Mouse (Mus musculus) kidney, adult 18-20 months (tissue): ENCODE data around the gene Rad51b.

Experiments used
- DNase-seq: peaks from one replicate; pipeline ENCODE4 v3.0.0; 2021

Gene Rad51b

DNA sequence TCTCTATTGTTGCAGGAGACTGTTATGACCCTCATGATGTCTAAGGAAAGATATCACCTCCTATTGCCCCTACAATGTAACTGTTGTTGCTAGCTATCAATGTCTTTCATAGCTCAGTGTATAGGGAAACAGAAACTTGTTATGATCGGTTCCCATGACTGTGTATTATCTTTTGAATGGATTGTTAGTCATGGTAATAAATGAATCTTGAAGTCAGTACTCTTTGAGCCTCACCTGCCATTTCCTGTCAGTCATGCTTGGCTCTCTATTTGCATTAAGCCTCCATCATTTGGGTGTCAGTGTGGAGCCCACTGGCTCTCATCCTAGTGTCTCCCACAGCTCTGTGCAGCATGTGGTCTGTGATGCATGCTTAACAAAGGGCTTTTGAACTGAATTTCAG, 326.2 kb downstream of the Rad51b start:
- no peak for DNase-seq

DNA sequence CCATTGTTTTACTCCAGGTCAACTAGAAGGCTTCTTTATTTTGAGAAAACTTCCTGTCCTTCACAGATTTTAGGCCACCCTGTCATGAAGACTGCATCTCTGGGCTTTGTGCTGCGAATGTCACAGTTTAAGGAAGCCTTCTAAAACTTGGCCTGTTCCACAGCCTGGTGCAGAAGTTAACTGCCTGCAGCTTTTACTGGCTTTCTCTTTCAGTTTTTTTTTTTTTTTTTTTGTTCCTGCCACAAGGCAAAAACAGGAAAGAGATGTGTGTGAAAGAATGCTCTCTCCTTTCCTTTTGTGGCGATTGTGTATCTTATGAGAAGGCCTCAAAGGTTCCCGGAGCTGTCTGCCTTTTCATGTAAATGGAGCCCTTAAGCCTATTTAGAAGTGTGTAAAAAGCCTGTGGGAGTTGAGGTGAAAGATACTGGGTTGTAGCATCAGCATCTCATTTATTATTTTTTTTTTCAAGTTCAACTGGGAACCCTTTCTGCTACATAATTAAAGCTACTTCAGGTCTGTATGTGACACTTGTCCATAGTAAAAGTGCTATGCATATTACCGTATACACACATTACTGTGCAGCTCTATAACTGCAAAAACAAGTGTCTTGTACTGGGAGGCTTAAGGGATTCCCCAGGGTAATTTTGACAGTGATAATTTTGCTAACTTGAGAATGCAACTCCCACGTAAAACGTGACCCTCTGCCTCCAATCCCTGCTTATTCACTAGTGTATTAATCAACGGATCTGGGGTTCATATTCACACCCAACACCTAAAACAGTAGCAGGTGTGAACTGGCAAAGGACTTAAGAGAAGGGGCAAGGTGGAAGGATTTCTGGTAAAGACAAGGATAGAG, 328.8 kb downstream of the Rad51b start:
- DNase-seq = no peak

DNA sequence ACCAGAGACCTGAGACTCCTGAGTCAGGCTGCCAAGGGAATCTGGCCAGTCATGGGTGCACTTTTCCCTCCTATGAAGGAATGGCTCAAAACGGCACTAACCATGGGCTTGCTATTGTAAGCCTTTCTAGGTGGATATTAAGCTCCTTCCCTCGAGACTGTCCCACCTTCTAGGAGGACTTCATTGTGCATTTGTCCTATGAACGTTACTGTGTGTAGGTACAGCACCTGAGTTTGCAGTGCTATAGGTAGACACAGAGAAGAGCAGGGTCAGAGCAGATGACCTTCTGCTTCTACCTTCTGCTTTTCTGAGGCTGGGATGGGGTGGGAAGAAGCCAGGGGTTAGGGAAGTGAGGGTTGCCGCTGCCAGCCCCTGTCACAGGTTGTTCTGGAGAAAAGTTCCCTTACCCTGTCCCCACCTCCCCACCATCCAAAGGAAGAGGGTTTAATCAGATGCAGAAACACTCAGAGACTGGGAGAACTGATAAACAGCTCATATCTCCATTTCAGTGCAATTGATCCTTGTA, 329.5 kb downstream of the Rad51b start:
- no peak for DNase-seq

DNA sequence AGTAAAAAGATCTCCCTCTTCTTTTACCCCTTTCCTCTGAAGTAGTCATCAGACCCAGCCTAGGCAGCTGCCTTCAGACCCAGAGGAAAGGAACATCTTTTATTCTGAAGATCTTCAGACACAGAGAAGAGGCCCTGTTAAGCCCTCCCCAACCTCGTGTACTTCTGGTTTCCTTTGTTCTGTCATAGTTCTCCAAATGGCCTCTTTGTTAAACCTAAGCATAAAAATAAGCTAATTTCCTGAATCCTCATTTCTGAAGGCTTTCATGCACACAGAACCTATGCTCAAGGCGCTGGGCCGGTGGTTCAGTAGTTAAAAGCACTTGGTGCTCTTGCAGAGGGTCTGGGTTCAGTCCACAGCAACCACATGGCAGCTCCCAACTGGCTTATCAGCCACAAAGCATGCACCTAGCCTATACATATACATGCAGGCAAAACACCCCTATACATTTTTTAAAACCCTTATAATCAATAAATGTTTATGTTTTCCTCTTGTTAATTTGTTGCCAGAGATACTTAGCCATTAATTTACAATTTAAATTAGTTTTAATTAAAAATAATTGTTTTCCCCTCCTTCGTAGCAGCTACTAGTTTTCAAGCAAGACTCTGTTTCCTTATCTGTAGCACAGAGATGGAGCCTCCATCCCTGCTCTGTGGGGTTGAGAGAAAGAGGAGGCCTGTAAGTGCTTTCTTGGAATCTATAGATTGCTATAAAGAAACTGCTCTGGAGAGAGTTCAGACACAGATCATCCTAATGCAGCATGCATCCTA, 330.5 kb downstream of the Rad51b start:
- DNase-seq = no peak

DNA sequence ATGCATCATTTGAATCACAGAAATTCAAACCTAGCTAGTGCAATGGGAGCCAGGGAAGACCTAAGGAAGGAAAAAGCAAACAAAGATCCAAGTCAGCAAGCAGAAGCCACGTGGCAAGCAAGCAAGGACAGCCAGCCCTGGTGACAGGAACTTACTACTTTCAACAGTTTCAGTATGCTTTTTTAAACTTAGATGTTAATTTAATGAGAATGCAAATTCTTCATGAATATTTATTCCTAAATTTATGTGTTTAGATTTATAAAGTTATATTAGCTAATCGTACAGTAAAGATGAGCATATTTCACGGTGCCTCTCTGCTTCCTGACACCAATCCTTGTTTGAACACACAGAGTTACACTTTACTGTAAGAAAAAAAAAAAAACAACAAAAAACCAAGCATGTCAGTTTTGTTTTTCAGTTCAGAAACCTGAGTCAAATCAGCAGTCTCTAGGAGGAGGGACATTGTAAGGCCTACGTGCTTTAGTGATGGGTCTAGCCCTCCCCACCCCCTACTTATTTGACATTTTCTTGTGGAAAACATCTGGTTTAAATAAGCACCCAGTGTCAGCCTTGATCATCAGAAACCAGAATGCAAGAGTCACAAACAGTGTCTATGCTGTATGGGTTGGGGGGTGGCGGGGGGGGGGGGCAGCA, 331.2 kb downstream of the Rad51b start:
- DNase-seq = no peak

DNA sequence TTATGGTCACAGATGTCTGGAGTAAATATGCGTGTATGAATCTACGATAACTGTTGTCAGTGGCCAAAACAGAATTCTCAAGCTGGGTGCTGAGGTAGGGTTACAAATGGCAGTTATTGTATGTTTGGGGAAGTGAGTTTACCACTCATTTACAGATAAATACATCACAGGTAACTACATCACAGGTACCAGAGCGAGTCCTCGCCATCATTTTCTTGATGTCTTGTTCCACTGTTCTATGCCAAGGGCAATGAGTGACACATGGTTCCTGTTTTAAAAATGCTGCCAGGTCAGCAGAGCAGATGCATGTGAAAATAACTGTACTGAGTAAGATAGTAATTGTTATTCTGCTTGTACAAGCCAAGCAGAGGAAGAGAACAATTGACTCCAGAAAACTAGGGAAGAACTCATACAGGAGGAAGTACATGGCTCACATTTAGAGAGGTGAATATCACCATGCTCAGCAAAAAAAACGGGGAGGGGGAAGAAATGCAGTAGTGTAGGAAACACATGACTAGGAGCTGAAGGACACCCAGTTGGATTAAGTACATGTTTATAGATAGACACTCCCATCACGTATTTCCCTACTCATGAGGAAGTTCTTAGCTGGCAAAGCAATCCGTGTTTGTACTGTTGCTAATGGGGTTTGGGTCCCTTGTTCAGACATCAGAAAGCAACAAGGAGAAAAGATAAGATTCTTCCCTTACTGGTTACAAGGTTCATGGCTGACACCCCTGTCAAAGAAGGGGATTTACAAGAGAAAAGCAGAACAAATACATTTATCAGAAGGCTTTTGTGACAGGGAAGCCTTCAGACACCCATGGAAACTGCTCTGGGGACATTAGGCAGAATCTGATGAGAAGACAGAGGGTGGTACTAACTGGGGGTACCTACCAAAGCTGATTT, 333.1 kb downstream of the Rad51b start:
- DNase-seq = no peak

DNA sequence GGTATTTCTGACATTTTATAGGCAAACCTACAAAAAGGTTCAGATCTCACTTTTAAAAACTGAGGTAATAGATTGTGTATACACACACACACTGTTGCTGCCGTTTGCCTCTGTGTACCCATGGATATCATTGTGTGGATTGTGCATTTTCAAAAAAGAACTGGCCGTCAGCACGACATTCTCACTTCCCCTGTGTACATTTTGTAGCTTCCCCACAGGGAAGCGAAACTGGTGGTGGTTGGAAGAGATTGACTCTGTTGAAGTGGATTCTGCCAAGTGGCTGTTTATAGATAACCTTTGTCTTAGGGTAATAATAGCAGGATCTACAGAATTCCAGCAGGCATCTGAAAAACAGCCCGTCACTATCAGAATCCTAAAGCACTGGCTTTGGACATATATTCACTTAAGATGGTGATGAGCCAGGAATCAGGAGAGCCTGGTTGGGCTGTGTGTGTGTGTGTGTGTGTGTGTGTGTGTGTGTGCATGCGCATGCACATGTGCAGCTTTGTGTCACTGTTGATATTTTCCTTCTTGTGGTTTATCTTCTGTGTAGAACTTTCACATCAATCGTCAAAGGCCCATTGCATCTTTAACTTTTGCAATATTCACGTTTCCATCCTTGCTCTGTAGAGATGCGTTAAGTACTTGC, 336.5 kb downstream of the Rad51b start:
- no peak for DNase-seq

DNA sequence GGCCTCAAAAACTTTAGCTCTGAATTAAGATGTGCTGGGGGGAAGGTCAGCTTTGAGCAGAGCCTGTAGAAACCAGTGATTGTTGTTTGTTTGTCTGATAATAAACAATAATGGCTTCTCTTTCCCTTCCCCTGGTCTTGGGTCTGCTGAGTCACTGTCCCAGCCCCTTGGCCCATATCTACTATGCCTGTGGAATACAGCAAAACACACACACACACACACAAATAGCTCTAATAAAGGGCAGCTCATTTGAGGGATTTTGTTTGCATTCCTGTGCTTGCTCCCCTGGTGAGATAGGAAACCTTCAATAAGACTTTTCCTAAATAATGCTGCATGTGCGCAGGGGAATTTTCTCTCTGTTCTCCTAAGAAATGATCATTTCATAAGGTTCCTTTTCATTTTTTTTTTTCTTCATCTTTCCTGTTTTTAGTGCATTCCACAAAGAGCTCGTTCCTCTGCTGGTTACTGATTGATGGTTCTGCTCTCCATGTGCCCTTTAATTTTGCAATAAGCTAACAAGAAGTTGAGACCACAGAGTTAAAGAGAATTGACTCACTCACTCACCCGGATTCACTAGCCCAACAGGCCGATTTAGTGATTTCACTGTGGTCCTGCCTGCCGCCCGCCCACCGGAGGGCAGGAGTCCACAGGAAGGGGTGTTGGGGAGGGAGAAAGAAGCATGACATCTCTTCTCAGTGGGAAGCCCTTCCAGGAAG, 344.6 kb downstream of the Rad51b start:
- peak; percentile 45 for DNase-seq

DNA sequence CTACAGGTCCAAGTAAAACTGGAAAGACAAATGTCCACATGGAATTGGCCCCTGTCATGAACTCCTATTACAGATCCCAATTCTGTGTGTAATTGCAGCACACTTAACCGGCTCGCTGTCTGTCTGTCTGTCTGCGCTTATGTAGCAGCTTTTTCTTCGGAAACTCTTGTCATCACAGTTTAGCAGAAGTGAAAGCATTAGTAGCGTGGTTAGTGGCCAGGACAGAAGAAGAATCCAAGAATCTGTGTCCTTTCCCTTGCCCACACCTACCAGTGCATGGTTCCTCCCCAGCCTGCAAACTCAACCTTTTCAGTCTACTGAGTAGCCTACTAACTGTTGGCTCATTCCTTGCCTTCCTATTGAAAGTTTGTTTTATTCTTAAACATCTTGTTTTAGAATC, 345.6 kb downstream of the Rad51b start:
- DNase-seq = no peak

DNA sequence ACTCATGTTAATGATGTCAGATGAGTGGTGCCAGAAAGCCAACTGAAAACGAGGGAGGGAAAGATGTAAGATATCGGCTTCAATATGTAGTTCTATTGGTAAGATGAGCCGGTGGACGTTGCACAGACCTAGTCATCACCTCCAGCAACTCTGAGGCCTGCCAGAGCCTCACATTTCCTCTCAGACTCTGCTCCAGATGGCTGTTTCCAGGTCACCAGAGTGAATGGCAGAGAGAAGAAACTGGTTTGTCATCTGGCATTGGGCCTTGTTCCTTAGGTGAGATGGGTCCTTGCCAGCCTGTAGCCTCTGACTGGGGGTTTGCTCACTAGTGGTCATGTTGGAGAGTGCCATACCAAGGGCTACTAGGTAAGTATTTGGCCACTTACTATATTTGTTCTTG, 348.6 kb downstream of the Rad51b start:
- DNase-seq = no peak

DNA sequence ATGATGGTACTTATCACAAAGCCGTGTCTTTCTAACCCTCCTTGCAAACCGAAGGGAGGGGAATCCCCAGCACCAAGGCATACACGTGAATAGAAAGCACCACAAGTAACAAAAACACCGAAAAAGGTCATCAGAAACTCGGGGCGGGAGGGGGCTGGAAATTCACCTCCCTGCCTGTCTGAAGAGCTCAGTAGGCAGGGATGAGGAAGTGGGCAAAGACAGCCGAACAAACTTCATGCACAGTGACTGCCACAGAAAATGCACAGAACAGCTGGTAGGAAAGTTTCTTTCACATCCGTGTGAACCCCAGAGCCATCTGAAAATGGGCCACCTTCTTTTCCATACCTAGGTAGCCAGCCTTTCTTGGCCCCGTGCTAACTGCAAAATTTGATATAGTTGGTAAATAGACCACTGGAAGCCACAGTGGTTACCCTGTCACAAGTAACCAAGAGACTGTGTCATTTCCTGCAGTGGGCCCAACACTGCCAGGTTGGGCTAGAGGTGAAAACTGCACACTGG, 349.6 kb downstream of the Rad51b start:
- DNase-seq = no peak

DNA sequence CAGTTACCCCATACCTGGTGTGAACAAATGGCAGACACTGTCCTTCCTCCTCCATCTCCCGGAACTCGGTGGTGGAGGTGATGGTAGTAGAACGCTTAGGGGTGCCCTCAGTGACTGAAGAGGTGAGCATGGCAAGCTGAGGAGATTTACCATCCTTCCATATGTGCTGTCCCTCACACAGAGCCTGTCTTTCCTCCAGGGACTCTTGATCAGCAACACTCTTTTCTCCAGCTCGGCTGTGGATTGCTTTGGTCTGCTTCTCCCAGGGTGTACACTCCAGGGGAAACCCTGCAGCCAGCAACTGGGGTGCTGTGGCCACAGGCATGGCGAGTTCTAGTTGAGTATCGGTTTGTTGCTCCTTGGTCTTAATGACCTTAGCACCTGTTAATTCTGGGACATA, 350.3 kb downstream of the Rad51b start:
- no peak for DNase-seq

DNA sequence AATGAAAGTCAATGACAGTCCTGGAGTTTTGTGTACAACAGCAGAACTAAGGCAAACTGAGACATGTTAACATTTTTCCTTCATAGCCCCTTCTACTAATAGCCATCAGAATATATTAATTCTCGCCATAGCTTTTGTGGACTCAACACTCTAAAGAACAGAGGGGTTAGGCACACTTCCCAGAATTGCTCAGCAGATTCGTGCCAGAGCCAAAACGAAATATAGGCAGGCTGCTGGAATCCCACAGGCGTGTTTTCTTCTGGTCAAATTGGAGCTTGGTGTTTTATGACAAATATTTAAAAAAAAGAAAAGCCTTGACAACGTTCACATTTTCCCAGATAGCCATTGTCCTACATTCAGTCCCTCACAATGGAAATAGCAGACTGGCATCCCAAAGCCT, 350.9 kb downstream of the Rad51b start:
- DNase-seq = no peak

DNA sequence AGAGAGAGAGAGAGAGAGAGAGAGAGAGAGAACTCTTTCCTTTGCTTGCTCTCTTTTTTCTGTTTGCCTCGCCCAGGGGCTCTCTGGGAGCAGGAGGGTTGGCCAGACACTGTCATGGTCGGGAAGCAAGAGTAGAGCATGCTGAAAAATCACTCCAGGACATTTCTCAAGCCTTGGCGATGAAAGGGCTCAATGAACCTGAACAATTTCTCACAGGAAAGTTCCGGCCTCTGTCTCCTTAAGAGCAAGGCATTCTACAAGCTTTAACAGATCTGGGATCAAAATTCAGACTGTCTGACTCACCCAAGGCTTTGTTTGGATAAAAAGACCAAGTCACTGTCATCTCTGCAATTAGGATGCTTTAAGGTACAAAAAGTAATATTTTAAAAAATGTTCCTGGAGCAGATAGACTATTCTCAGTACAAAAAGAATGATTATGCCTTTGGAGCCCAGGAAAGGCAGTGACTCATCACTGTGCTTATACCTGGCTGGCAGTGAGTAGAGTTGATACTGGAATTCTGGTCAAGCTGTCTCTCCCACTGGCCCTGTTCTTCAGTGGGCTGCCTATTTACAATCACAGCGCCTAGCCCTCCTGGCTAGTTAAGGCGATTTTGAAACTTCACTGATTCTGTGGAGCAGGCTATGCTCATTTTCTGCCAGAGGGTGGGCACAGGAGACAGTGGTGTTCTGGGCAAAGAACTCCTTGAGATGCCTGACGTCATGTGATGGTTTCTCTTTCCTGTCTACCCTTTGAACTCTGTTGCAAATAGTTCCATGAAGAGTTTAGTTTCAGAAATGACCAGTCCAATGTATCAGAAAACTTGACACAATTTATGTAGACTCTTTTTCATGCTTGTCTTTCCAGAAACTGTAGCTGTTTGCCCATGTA, 352.0 kb downstream of the Rad51b start:
- DNase-seq = no peak

DNA sequence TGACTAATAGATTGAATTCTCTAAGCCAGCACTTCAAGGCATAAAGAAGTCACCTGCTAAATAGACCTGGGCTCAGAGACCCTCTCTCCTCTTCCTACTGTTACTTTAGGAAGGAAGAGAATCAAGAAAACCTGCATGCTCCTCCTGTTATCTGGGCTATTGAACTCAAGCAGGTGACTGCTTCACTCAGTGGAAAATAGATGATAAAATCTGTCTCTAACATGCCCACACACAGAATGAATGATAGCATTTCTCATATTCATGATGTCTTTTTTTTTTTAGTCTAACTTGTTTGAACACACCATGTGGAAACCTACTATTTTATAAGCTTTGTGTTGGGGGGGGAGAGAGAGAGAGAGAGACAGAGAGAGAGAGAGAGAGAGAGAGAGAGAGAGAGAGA, 352.7 kb downstream of the Rad51b start:
- no peak for DNase-seq

DNA sequence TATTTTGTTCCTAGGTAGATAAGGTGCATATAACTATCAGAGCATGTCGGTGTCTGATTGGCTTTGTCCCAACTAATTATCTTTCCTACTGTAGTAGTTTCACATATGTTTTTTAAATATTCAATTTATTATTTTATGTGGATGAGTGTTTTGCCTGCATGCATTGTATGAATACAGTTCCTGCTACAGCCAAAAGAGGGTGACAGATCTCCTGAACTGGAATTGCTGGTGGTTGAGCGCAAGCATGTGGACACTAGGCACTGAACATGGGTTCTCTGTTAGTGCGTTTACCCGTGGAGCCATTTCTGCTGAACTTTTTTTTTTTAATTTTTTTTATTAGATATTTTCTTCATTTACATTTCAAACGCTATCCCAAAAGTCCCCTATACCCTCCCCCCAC, 358.1 kb downstream of the Rad51b start:
- no peak for DNase-seq

DNA sequence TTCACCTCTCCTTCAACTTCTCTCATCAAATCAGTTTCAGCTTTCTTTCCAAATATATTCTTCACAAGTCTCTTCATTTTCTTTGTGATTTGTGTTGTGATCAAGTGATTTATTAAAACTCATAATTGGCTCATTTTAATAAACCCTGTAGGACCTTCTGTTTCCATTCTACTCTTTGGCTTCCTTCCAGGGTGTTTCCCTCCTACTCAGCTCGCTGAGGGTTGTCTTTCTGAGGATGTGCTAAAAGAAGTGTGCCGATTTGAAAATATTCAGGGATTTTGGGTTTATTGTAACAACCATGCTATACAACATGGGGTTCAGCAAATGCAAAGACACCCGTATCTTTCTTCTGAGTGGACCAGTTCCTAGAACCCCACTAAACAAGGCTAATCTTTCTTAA, 361.8 kb downstream of the Rad51b start:
- DNase-seq = no peak

DNA sequence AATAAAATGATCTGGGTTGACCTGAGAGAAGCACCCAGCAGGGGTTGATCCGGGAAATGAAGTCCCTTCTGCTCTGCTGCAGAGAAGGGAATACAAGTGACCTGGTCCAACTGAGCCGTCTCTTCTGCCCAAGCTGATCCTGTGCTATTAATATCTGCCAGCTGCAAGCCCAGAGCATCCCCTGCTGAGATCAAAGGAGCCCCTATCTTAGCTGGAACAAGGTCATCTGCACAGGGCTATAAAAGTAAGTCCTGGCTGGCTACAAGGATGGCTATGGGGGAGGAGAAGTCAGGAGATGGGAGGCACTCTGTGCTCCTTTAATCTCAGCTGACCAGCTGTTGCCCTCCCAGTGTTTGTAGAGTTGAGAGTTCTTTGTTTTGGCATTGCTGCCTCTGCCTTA, 364.2 kb downstream of the Rad51b start:
- no peak for DNase-seq

DNA sequence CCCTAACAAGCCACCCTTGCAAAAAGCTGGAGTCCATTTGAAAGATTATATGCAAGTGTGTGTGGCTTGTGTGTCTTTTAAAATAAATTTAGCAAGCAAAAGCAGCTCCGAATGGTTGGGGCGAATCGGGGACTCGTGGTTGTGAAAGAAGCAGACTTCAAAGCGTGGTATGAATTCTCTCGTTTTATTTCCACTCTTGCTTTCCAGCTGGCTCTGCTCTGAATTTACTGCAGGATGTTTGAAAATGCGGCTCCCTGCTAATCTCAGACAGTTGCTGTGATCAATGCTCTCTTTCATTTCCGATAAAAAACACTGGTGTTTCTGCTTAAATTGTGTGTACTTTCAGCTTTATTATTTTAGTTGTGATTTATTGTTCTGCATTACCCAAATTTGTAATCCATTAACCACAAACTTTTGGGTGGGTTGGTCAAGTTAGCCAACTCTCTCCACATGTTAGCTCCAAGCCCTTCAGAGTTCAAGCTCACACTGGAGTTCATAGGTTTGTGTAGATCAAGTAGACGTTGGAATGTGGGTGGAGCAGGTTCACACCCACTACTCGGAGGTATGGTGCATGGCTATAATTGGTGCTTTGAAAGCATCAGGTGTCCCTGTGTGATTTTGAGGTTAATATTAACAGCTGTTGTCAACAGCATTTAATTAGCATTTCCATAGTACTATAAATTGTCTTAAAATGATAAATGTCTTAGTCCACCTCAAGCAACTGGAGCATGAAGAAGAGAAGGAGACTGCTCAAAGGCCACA, 366.2 kb downstream of the Rad51b start:
- DNase-seq = no peak
